Mouse (Mus musculus) heart, embryonic 13.5 days (tissue): ENCODE data around the gene Usp28. TPM values are rescaled to one million over a fixed set of nuclear protein-coding genes. Genes with fewer than 3 reads are reported as not detected.
A peak's percentile ranks its signal among the peaks of the same experiment; 100 is the strongest.
"Not testable (repeated sequence)": the region's sequence is repeated elsewhere in the genome, so short reads cannot be mapped to it uniquely, and the experiment has no call there.

Experiments
- ATAC-seq: fragments of 200-750 bp; cut with Nextera tagmentation; 2 replicates; pipeline ENCODE4 v1.8.0; 2017; ENCODE audit warnings: moderate TSS enrichment; ENCODE audit not compliant: insufficient number of reproducible peaks, low FRiP score, low TSS enrichment; ENCODE audit errors: extremely low read depth
- H3K27ac ChIP-seq: fragments of 300-500 bp; sonication (generic); replicated peaks from 2 replicates; pipeline ENCODE4 v1.5.1; 2015; ENCODE audit warnings: moderate library complexity, mild to moderate bottlenecking, inconsistent platforms
- H3K27me3 ChIP-seq: fragments of 300-500 bp; sonication (generic); replicated peaks from 2 replicates; pipeline ENCODE4 v1.6.1; 2015; ENCODE audit warnings: mild to moderate bottlenecking, inconsistent platforms
- H3K36me3 ChIP-seq: fragments of 300-500 bp; sonication (generic); 2 replicates; pipeline ENCODE4 v1.6.1; 2015; ENCODE audit warnings: mild to moderate bottlenecking, inconsistent platforms
- H3K4me1 ChIP-seq: fragments of 300-500 bp; sonication (generic); 2 replicates; pipeline ENCODE4 v1.6.1; 2015; ENCODE audit warnings: inconsistent platforms
- H3K4me2 ChIP-seq: fragments of 300-500 bp; sonication (generic); 2 replicates; pipeline ENCODE4 v1.6.1; 2015; ENCODE audit warnings: inconsistent platforms, mild to moderate bottlenecking, moderate library complexity
- H3K4me3 ChIP-seq: fragments of 300-500 bp; sonication (generic); 2 replicates; pipeline ENCODE4 v1.5.1; 2015; ENCODE audit warnings: moderate library complexity, mild to moderate bottlenecking, inconsistent platforms
- H3K9ac ChIP-seq: fragments of 300-500 bp; sonication (generic); 2 replicates; pipeline ENCODE4 v1.6.1; 2015; ENCODE audit warnings: inconsistent platforms, mild to moderate bottlenecking, moderate library complexity
- H3K9me3 ChIP-seq: fragments of 300-500 bp; sonication (generic); 2 replicates; pipeline ENCODE4 v1.6.1; 2016; ENCODE audit warnings: inconsistent platforms
- WGBS: fragments of 180-500 bp; shearing (Covaris S2); methylation state at CpG from one replicate; pipeline ENCODE4 v1.1.7; 2015; ENCODE audit warnings: mixed read lengths; 5-methylcytosine and 5-hydroxymethylcytosine counted together
- polyA plus RNA-seq: library from polyadenylated mRNA; unstranded; fragments of >200 nt; fragmentation: Nextera tagmentation; extraction: Ambion mirVana; gene quantifications from 2 replicates; pipeline ENCODE4 v1.2.1, GENCODE M21; 2015

The Usp28 gene
- polyA plus RNA-seq, 1 experiment from 2014 or later: 89.2 TPM

DNA sequence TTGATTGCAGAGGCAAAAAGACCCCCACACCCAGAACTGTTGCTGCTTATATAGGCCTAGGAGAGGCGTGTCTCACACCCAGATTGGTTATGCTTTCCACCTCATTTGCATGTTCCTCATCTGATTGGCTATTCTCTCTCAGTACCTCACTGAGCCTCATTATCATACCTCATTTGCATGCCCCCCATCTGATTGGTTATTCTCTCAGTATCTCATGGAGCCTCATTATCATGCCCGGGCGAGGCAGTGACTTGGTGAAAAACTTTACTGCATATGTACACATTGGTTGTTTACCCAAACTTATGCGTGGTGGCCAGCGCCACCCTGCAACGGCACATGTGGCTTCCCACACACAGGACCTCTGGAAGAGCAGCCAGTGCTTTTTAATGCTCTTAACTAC, 1.4 kb upstream of the Usp28 start:
- not testable (repeated sequence) for H3K9ac ChIP-seq, H3K4me3 ChIP-seq, H3K27ac ChIP-seq, H3K36me3 ChIP-seq, H3K9me3 ChIP-seq, ATAC-seq, H3K27me3 ChIP-seq
- H3K4me2 ChIP-seq: peak overlapping the region; percentile 82
- WGBS: 90% methylated on average over 6 of the region's 6 CpGs
- peaks cover 47% of the 10 kb centered on the region for H3K4me1 ChIP-seq

DNA sequence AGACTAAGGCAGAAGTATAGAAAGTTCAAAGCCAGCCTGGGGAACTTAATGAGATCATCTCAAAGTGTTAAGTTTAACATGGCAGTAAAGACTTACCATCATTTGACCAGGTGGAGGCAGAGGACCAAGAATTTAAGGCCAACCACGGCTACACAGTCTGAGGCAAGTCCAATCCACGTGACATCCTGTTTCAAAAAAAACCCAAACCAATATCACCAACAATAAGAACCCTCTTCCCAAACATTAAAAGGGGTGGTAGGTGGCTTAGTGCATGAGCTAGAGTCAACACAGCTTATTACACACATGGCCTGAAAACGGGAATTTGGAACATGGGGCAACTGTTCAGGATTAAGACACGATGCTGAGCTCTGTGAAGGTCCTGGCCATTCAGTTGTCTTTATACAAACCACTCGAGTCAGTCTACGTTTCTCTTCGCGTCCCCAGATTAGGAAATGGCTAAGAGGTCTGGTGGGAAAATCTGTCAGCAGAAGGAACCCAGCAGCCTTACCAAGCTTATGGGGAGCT, 793 bp upstream of the Usp28 start:
- H3K4me3 ChIP-seq: peak overlapping the region; percentile 92
- ATAC-seq: no peak
- H3K9me3 ChIP-seq: no peaks in the 10 kb centered on the region
- H3K27me3 ChIP-seq: no peaks in the 10 kb centered on the region
- H3K4me1 ChIP-seq: peaks cover 51% of the 10 kb centered on the region
- peak overlapping the region; percentile 82 for H3K4me2 ChIP-seq
- no peaks in the 10 kb centered on the region for H3K36me3 ChIP-seq
- H3K9ac ChIP-seq: peak overlapping the region; percentile 88
- WGBS: 23% methylated on average over 8 of the region's 8 CpGs
- peak overlapping the region; percentile 94 for H3K27ac ChIP-seq

DNA sequence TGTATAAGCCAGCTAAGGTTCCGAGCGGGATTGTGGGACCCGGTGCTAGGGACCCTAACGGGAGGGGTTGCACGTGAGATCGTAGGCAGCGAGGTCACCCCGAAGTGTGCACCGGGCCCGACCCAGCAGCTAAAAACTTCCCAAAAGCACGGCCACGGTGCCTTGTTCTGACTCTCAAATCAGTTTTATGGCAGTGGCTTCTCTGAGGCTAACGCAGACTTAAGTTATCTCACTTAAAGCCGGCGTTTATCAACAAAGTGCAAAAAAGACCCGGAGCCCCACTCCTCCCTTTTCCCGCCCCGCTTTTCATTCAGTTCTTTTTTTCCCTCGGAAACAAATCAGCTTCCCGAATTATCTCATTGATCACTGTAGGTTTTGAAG, 523 bp downstream of the Usp28 start:
- ATAC-seq: no peak
- Histone ChIP-seq H3K9ac (peak overlapping the region; percentile 96), H3K27me3 (no peaks in the 10 kb centered on the region), H3K4me2 (peak overlapping the region; percentile 82), H3K36me3 (peaks cover 8% of the 10 kb centered on the region), H3K4me3 (peak overlapping the region; percentile 92), H3K4me1 (peaks cover 49% of the 10 kb centered on the region), H3K27ac (peak overlapping the region; percentile 92), H3K9me3 (no peaks in the 10 kb centered on the region)
- 0% methylated on average over 20 of the region's 20 CpGs for WGBS

GRCm38 (mm10) chr9:48986616-48987141, 1.5 kb downstream of the Usp28 start:
- peaks cover 15% of the 10 kb centered on the region for H3K36me3 ChIP-seq
- peak overlapping the region; percentile 92 for H3K27ac ChIP-seq
- peak overlapping the region; percentile 92 for H3K4me3 ChIP-seq
- peaks cover 50% of the 10 kb centered on the region for H3K4me1 ChIP-seq
- WGBS: 8% methylated on average over 7 of the region's 7 CpGs
- no peaks in the 10 kb centered on the region for H3K27me3 ChIP-seq
- peak overlapping the region; percentile 96 for H3K9ac ChIP-seq
- H3K9me3 ChIP-seq: no peaks in the 10 kb centered on the region
- peak overlapping the region; percentile 82 for H3K4me2 ChIP-seq
- no peak for ATAC-seq

DNA sequence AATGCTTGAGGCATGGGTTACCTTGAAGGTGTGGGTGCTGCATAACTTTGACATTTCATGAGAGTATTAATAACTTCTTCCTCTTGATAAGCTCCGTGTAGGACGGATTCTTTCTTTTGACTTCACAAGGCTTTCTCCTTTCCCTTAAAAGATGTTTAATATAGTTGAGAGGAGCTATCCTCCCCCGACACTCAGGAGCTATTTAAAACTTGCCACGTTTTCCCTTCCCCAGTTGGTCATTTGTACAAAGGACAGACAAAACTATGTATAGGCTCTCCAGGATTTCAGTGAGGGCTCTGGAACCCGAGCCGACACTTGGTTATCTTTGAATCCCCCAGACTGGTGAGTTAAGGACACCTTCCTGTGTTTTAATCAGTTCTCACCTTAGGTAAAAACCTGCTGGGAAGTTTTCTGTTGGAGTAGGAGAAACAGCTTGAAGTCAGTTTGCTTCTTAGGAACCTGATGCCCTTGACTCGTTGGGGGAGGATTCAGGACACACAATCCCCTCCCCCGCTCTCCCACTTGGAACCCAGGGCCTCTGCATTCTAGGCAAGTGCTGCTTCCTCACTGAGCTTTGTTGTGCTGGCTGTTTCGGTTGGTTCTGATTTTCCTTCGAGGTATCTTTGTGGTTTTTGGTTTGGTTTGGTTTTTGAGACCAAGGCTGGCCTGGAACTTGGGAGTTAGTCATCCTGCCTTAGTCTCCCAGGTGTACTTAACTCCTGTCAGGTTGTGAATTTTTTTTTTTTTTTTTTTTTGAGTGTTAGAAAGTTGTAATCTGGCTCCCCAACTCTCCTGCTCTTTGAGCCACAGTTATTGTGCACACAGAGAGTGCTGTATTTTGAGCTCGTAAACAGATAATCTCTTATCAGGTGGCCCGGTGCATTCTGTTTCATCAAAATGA, 2.3 kb downstream of the Usp28 start:
- H3K27me3 ChIP-seq: no peaks in the 10 kb centered on the region
- peak overlapping the region; percentile 92 for H3K4me3 ChIP-seq
- H3K36me3 ChIP-seq: peaks cover 19% of the 10 kb centered on the region
- peak overlapping the region; percentile 92 for H3K27ac ChIP-seq
- 9% methylated on average over 12 of the region's 12 CpGs for WGBS
- ATAC-seq: no peak
- peaks cover 55% of the 10 kb centered on the region for H3K4me1 ChIP-seq
- H3K4me2 ChIP-seq: peak overlapping the region; percentile 82
- H3K9me3 ChIP-seq: no peaks in the 10 kb centered on the region
- peak overlapping the region; percentile 96 for H3K9ac ChIP-seq

DNA sequence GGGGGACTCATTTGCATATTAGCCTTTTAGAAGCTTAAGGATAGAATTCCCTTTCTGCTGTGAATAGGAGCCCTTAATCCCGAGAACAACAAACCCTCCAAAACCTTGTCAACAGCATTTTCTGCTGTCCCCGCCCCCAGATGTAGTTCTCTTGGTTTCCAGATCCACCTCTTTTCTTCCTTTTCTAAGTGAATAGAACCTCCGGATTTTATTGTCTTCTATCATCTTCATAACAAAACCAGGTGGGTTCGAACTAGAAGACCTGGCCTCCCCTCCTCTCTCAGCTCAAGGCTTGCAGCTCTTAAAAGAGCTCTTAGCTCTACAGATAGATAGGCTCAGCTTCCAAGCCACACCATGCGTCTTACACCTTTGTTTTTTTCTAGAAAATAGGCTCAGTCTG, 6.5 kb downstream of the Usp28 start:
- ATAC-seq: no peak
- 66% methylated on average over 5 of the region's 5 CpGs for WGBS
- H3K36me3 ChIP-seq: peaks cover 50% of the 10 kb centered on the region
- H3K4me2 ChIP-seq: no peak overlapping the region
- H3K27me3 ChIP-seq: no peaks in the 10 kb centered on the region
- no peak overlapping the region for H3K9ac ChIP-seq
- H3K9me3 ChIP-seq: no peaks in the 10 kb centered on the region
- H3K4me3 ChIP-seq: no peak overlapping the region
- H3K27ac ChIP-seq: no peak overlapping the region
- peaks cover 64% of the 10 kb centered on the region for H3K4me1 ChIP-seq

DNA sequence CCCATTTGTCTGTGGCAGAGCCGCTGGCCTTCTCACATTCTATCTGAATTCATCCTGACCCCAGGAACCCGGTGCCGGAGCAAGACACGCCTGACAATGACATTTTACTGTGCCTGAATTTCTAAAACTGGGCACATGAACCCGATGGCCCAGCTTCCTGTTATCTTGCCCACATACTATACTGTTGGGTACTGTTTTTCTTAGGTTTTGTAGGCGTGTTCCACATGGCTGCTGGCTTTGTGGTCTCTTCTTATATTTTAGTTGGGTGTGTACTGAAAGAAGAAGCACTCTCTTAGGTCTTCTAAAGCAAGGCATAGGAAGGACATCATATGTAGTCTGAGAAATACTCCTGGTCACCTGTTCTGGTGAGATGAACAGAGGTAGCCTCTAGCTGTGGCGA, 9.6 kb downstream of the Usp28 start:
- H3K4me2 ChIP-seq: no peak overlapping the region
- peaks cover 63% of the 10 kb centered on the region for H3K36me3 ChIP-seq
- H3K27ac ChIP-seq: no peak overlapping the region
- no peak for ATAC-seq
- no peak overlapping the region for H3K9ac ChIP-seq
- peaks cover 62% of the 10 kb centered on the region for H3K4me1 ChIP-seq
- 85% methylated on average over 7 of the region's 7 CpGs for WGBS
- no peaks in the 10 kb centered on the region for H3K9me3 ChIP-seq
- no peaks in the 10 kb centered on the region for H3K27me3 ChIP-seq
- H3K4me3 ChIP-seq: no peak overlapping the region

DNA sequence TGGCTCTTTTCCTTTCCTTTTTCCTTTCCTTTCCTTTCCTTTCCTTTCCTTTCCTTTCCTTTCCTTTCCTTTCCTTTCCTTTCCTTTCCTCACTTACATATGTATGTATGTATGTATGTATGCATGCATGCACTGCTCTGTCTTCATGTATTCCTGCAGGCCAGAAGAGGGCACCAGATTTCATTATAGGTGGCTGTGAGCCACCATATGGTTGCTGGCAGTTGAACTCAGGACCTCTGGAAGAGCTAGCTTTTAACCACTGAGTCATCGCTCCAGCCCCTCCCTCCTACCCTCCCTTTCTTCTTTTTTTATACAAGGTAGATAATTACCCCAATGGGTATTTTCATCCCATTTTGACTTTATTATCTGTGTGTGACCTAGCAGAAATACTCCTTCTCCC, 10.6 kb downstream of the Usp28 start:
- no peak overlapping the region for H3K27ac ChIP-seq
- no peak overlapping the region for H3K9ac ChIP-seq
- no peak for ATAC-seq
- H3K9me3 ChIP-seq: no peaks in the 10 kb centered on the region
- 85% methylated on average over 1 of the region's 1 CpGs for WGBS
- H3K36me3 ChIP-seq: peaks cover 68% of the 10 kb centered on the region
- H3K27me3 ChIP-seq: no peaks in the 10 kb centered on the region
- H3K4me2 ChIP-seq: no peak overlapping the region
- H3K4me1 ChIP-seq: peaks cover 59% of the 10 kb centered on the region
- no peak overlapping the region for H3K4me3 ChIP-seq

DNA sequence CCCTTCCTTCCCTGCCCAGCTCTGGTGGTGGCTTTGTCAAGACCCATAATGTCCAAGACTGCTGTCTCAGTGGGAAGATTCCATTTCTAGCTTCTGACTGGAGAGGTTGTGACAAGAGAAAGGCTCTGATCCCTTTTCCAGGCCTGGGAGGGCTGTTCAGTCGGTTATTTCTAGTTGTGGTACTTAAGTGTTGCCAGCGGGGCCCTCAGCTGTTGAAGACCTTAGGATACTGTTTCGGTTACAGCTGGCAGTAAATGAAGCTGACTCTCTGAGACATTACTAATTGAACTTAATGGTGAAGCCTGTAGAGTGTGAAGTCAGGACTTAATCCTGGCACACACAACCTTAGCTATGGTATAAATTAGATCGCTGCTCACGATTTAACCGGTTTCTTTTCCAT, 14.1 kb downstream of the Usp28 start:
- 67% methylated on average over 6 of the region's 6 CpGs for WGBS
- Histone ChIP-seq H3K36me3 (peaks cover 77% of the 10 kb centered on the region), H3K9ac (peak overlapping the region; percentile 52; the same call in 1 of the 2 replicates), H3K4me3 (no peak overlapping the region), H3K4me1 (peaks cover 30% of the 10 kb centered on the region), H3K27me3 (no peaks in the 10 kb centered on the region), H3K27ac (peak overlapping the region; percentile 82), H3K4me2 (peak overlapping the region; percentile 11; the same call in 1 of the 2 replicates), H3K9me3 (no peaks in the 10 kb centered on the region)
- no peak for ATAC-seq

DNA sequence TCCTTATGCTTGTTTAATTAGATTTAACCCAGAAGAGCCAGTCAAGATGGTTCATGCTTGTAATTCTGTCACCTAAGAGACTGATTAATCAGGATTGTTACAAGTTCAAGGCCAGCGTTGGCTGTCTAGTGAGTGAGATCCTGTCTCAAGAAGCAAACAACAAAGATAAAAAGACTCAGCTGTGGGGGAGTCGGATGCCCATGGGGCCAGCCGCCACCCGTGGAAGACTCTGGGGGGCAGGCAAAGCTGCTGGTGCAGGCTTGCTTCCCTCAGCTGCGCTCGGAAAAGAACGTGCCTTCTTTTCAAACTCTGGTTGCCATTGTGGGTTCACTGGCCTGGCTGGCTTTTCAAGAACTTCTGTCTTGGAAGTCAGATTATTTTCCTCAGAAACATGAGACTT, 30.6 kb downstream of the Usp28 start:
- Histone ChIP-seq H3K9me3 (no peaks in the 10 kb centered on the region), H3K4me3 (no peak overlapping the region), H3K9ac (no peak overlapping the region), H3K27me3 (no peaks in the 10 kb centered on the region), H3K4me1 (no peaks in the 10 kb centered on the region), H3K36me3 (peaks cover 96% of the 10 kb centered on the region), H3K4me2 (no peak overlapping the region), H3K27ac (no peak overlapping the region)
- WGBS: 79% methylated on average over 7 of the region's 7 CpGs
- no peak for ATAC-seq

- Histone ChIP-seq H3K4me1 (0 out of 2 replicates have a peak, but pooled peaks cover 3% of the 10 kb centered on the region), H3K27me3 (no peaks in the 10 kb centered on the region), H3K27ac (no peak overlapping the region; the same call in 1 of the 2 replicates), H3K4me2 (no peak overlapping the region), H3K9ac (no peak overlapping the region), H3K9me3 (no peaks in the 10 kb centered on the region), H3K4me3 (no peak overlapping the region), H3K36me3 (peaks cover 91% of the 10 kb centered on the region)
- no peak for ATAC-seq
- WGBS: 78% methylated on average over 5 of the region's 5 CpGs
Observed at GRCm38 (mm10) chr9:49021289-49021688, 36.1 kb downstream of the Usp28 start.
